Mouse (Mus musculus): ENCODE results near the gene Zfp800. TPM values are rescaled to one million over a fixed set of nuclear protein-coding genes. Genes with fewer than 3 reads are reported as not detected.

Gene Zfp800
- 63.5 and 107 TPM in 2 replicates for polyA plus RNA-seq (2012; ENCODE audit: low replicate concordance)

DNA sequence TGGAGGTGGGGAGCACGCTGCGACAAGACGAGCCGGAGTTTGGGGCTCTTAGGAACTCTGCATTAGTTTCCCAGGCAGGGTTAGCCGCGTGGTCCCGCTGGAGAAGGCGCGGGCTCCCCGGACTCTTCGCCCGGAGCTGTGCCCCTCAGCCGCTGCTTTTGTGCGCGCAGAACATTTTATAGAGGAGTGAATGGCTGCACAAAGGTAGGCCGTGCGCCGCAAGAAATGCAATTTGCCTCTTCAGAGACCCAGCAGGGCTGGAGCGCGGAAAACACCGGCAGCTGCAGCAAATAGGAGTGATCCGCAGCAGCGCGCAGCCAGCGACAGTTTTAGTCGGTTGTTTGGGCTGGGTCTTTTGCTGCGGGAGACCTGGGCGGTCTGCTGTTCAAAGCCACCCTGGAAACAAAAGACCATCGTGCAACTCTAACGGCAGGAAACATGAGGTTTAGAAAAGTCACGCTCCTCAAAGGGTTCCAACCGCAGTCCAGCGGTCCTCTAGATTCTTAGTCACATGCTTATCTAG is at the start of gene Zfp800:
Zfp800 (minus strand) TSS at position 325 of the 523 bp plus-strand sequence.

DNA sequence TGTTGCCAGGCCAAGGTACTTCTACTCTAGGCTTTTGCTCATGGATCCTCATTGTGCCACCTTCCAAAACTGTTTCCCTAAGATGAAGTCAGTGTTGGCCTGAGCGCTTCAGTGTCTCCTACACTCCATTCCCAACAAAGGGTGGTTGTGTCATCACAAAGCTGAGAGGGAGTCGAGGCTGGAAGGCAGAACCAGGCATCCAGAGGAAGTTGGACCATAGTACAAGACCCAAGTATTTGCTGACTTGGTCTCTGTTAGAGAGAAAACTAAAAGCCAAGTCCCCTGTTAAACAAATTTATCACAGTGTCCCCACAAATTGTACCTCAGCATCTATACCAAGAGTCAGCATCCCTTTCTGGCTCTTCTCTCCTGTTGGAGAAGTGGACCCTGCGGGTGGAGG is 30.5 kb upstream of the Zfp800 start, which contains the start of gene Gcc1:
Gcc1 (minus strand) TSS at position 101 of the 400 bp plus-strand sequence.

DNA sequence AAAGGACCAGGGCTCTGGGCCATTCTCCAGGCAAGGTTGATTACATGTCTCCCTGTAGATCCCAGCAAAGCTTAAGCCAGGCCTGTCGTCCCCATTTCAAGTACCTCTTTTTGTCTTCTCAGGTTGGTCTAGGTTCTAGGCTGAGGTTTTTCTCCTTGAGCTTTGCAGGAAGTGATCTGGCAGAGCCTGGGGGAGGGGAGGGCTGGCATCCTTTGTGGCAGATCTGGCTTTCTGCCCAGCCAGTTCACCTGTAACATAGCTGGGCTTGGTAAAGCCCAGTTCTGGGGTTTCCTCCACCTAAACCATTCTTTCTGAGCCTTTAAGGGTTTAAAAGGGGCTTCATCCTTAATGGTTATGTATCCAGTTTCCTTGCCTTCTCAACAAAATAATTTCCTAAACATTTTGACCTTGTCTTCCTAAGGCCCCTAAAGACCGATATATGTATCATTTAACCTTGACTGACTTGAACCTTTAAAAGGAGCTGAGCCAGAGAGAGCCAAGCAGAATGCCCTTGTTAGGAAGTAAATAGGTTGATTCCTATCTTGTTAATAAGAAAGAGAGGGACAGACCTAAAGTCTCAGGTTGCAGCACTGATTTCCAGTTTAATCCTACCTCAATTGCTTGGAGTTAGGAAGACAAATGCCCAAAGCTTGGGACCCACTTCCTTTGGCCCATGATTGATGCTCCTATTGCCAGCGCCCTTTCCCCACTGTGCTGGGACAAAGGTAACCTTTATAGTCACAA is 29.5 kb upstream of the Zfp800 start, which contains the start of gene Fscn3:
Fscn3 (plus strand) TSS at position 694 of the 744 bp plus-strand sequence.

DNA sequence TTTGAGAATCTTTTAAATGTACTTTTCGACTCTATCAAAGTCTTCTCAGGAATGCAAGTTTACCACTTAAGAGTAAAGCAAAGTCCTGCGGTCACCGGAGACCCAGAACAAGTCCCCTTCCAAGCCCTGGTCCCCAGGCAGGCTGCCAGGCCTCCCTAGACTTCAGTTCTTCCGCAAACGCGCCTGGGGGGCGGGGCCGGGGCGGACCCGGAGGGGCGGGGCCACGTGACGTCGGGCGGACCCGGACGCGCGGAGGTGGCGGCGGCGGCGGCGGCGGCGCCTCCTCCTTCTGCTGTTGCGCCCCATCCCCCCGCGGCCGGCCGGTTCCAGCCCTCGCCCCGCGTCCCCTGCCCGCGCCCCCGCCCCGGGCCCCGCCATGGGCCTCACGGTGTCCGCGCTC is 25.5 kb upstream of the Zfp800 start, which contains the start of gene Arf5:
Arf5 (plus strand) TSS at position 248 of the 400 bp plus-strand sequence.

Other genes starting within 250 kb of the Zfp800 start
- 2,524 and 4,682 TPM in 2 replicates for gene Arf5, start 25.6 kb upstream of the Zfp800 start, polyA plus RNA-seq (2012; ENCODE audit: low replicate concordance)
- not detected in 2 replicates for gene Fscn3, start 29.8 kb upstream of the Zfp800 start, polyA plus RNA-seq (2012; ENCODE audit: low replicate concordance)
- gene Gcc1, start 30.4 kb upstream of the Zfp800 start, polyA plus RNA-seq (2012; ENCODE audit: low replicate concordance), result 11.0 and 12.7 TPM in 2 replicates
- gene Pax4, start 51.3 kb upstream of the Zfp800 start, polyA plus RNA-seq (2012; ENCODE audit: low replicate concordance), result not detected in 2 replicates
- 51.0 and 110 TPM in 2 replicates for gene Snd1, start 77.1 kb upstream of the Zfp800 start, polyA plus RNA-seq (2012; ENCODE audit: low replicate concordance)